Mouse (Mus musculus): ENCODE measurements around the gene Ccdc106.

Ccdc106 gene

DNA sequence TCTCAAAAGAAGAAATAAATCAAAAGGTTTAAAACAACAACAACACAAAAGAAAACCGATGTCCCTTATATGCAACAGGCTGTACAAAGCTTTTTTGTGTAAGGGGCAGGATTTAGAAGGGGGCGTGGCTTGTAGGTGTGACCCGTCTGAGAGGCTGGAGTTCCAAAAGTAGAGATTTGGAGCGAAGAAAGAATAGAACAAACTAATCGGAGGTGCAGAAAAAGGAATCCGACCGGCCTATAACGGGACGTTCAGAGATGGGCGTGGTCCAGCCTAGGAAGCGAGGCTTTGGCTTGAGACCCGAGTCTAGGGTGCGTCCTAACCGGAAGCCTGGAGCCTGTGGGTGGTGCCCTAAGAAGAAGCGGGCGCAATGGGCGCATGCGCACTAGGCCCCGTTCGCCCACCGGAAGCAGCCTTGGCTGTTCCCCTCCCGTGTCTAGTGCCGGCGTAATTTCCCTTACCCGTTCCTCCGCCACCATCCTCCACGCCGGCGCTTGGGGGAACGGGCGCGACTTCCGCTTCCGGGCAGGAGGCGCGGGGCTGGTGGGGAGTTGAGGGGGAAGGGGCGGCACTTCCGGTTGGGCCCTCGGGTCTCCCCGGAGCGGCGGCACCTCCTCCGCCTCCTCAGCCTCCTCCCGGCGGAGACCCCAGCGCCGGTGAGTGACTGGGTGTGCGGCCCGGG lies at the start of gene Ccdc106, which contains the start of gene Zfp865:
Gene Ccdc106, plus strand, starts transcription at position 554 of the 682 bp plus-strand sequence.
Gene Zfp865, plus strand, starts transcription at position 377 of the 682 bp plus-strand sequence.
- peak; percentile 39; the same call in 1 of the 2 replicates for TF ChIP-seq GATA4 (IDR thresholded peaks at IDR 0.05; ENCODE audit: insufficient replicate concordance, low read length)

DNA sequence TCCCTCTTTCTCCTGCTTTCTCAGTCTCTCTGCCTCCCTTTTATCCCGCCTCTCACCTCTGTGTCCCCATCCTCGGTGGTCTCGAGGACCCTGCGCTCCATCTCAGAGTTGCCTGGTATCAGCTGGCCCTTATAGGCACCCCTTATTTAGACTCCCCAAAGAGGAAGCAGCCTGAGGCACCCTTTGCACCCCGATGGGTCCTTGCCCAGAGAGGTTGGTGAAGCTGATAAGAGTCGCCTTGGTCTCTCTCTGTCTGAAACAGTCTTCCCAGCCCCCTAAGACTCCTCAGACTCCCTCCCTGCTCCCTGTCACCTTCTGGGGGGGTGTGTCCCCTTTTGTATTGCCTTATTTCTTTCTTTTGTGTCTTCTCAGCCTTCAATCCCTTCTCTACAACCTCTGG lies 49.3 kb upstream of the Ccdc106 start, which contains the start of gene Sbk3:
Gene Sbk3, minus strand, starts transcription at position 101 of the 400 bp plus-strand sequence.
- TF ChIP-seq GATA4 (IDR thresholded peaks at IDR 0.05; ENCODE audit: insufficient replicate concordance, low read length), result no peak

DNA sequence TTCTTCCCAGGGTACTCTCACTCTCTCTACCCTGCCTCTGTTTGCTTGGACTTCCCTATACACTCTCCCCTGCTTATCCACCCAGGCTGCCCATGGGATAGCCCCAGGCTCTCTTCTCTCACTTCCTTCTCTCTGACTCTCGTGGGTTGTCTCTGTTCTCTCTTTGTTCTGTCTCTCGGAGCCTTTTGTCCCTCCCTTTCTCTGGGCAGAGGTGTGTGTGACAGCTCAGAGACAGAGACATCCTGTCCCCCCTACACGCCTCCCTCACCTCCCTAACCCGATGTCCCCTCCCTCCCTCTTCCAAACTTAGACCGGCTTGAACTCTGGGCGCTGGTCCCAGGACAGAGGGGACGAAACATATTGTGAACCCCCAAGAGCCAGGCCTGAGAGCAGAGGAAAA lies 48.6 kb upstream of the Ccdc106 start:
- no peak for TF ChIP-seq GATA4 (IDR thresholded peaks at IDR 0.05; ENCODE audit: insufficient replicate concordance, low read length)

DNA sequence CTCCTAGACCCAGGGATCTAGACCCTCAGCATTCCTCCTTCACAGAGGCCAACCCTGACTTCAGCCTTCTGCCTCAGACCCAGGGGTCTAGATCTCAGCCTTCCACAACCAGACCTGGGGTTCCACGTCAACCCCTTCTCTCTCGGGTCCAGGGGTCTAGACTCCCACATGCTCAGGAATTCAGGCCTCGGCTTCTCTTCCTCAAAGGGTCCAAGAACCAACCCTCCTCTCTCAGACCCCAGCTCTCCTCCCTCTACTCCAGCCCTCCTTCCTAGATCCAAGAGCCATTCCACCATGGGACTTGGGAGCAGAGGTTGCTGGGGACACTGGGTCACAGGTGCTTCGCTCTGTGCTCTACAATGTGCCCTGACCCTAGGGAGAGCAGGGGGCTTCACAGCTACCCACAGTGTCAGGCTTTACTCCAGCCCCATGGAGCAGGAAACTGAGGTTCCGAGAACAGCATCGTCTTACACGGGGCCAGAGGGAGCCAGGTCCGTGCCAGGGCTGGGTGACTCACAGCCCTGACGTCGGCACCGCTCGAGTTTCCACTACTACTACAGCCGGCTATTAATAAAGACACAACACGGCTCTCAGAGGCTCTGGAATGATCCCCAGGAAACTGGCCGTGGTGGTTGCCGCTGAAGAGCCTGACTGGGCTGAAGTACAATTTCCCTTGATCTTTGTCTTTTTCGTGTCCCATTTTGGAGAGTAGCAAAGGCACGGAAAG lies 47.9 kb upstream of the Ccdc106 start:
- TF ChIP-seq GATA4 (IDR thresholded peaks at IDR 0.05; ENCODE audit: insufficient replicate concordance, low read length), result no peak

DNA sequence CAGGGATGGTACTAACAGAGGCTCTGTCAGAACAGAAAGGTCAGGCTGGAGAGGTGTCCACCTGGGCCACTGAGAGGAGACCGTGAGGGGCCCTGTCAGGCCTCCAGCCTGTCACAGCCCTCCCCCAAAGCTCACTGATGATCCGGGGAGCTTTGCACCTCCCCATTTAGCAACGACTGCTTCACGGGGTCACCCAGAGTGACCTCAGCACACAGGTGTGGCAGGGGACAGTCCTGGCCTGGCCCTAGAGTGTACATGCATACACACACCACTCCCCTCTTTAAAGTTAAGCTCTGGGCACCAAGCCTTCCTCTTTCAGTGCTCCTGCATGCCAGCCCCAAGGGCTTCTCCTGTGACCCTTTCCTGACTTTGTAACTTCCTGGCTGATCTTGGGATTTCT lies 44.9 kb upstream of the Ccdc106 start:
- no peak for TF ChIP-seq GATA4 (IDR thresholded peaks at IDR 0.05; ENCODE audit: insufficient replicate concordance, low read length)

DNA sequence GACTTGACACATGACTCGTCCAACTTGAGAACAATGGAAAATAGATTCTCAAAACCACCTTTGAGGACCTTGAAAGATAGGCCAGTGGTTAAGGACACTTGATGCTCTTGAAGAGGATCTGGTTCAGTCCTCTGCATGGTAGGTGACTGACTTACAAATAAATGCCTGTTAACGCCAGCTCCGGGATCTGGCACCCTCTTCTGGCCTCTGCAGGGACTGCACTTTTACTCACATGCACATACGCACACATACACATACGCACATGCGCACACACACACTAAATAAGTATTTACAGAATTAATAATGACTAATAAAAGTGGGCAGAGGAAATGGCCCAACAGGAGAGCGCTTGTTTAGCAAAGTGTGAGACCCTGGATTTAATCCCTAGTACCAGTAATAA lies 43.5 kb upstream of the Ccdc106 start:
- no peak for TF ChIP-seq GATA4 (IDR thresholded peaks at IDR 0.05; ENCODE audit: insufficient replicate concordance, low read length)

DNA sequence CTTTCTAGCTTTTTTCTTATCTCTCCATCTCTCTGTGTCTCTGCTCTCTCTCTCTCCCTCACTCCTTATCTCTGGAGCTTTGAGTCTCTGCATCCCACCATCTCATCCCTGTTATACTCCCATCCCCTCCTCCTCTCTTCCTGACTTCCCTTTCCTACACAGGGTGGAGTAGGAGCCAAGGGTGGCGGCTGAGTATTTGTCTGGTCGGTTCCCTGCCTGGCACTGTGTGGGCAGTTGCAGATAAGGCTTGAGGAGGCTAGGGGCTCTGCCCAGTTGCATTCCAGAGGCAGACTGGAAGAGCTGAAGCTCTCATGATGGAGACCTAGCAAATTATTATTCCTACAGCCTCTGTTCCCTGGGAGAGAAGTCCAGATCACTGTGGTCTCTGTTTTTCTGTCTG lies 32.1 kb upstream of the Ccdc106 start:
- TF ChIP-seq GATA4 (IDR thresholded peaks at IDR 0.05; ENCODE audit: insufficient replicate concordance, low read length), result no peak

DNA sequence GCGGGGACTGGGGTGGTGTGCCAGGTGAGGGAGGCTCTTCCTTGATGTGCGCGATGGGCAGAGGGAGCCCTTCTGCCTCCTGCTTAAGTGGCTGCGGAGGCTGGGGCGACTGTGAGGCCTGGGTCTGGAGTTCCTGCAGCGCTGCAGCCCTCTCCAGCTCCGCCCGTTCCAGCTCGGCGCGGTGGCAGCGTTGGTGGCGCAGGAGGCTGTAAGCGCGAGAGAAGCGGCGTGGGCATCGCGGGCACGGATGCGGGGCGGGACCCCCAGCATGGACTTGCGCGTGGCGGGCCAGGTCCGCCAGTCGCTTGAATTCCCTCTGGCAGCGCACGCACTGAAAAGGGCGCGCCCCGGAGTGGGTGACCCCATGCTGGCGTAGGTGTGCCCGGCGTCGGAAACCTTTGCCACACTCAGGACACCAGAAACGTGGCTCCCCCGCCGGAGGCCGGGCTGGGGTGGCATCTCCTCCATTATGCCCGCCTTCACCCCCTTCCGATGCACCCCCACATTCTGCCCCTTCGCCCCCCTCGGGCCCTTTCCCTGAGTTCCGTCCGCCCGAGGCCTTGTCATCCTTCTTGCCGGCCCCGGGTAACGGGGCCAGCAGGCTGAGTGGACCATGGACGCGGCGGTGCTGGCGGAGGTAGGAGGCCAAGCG lies 26.9 kb upstream of the Ccdc106 start:
- TF ChIP-seq GATA4 (IDR thresholded peaks at IDR 0.05; ENCODE audit: insufficient replicate concordance, low read length), result no peak

DNA sequence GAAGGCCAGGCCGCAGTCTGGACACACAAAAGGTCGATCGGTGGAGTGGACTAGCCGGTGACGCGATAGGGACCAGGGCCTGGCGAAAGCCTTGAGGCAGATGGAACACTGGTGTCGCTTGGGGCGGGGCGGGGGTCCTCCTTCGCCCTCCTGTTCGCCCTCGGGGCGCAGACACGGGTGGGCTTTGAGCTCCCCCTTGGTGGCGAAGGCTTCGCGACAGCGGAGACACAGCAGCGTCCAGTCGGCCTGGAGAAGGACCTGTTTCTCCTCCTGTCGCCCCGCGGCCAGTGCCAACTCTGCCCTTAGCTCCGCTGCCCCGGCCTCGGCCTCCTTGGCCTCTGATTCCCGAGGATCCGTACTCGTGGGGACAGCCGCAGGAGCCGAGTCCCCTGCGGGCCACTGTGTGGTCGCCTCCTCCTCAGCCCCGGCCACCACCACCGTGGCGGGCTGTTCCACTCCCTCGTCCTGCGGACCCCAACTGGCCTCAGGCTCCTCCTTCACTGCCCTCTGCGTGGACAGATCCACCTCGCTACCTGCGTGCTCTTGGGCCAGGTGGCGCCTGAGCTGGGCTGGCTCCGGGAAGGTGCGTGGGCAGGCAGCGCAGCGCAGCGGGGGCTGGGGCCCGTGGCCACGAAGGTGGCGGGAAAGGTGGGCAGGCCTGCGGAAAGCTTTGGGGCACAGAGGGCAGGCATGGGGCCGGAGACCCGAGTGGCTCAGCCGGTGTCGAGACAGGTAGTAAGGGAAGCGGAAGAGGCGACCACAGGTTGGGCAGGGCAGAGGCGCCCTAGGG lies 26.2 kb upstream of the Ccdc106 start:
- TF ChIP-seq GATA4 (IDR thresholded peaks at IDR 0.05; ENCODE audit: insufficient replicate concordance, low read length), result no peak

DNA sequence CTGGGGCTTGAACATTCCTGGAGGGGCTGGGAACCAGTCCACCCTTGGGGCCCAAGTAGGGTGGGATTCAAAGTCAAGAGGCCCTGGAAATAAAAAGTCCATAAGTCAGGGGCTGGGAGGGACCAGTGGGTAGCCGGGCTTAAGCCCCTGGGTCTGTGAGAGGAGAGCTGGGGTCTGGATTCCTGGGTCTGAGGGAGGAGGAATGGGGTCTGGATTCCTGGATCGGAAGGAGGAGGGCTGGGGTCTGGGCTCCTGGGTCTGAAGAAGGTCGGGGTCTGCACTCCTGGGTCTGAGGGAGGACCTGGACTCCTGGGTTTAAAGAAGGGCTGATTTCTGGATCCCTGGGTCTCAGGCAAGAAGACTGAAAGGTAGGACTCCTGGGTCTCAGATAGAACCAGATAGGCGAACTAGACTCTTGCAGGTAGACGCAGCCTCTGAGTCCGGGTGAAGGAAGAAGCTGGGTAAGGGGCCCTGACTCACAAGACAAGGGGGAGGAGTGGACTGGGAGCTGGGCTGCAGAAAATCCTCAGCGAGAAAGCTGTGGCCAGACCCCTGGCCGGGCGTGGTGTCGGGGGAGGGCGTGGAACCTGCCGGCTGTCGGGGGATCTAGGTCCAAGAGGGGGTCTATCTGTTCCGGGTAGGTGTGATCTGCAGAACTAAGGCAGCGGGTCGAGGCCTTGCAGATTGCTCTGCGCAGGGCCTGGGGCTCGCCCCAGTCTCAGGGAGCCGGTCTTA lies 24.9 kb upstream of the Ccdc106 start:
- no peak for TF ChIP-seq GATA4 (IDR thresholded peaks at IDR 0.05; ENCODE audit: insufficient replicate concordance, low read length)

DNA sequence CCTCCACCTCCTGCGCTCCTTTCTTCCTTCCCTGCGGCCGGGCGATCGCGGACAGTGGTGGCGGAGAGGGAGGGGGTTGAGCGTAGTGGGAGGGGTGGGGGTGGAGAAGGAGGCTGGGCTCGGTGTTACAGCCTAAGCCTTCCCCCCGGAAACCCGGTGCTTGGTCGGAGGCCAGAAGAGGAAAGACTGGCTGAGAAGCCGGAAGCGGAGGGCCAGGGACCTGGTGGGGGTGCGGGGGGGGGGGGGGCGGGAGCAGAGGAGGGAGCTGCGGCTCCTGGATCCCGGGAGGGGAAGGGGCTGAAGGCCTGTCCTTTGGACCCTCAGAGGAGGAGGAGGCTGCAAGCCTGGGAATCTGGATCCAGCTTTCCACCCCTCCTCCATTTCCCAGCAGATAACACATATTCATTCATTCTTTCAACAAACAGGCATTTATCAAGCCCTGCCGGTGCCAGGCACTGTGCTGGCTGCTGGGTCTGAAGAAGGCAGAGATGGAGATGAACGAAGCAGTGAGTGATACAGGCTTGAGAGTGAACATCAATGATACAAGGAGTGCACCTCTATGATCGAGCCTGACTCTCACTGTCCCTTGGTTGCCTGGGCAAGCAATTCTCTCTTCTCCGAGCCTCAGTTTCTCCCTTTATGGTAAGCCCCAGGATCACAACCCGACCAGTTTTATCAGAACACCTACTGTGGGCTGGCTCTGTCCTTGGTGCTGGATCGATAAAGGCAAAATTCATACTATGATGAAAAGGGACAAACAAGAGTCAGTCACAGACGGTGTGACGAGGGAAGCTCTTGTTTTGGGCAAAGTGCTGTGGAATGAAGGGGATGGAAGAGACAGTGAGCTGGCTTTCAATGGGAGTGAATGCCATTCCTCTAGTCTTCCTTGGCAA lies 24.1 kb upstream of the Ccdc106 start, which contains the start of gene Zfp579:
Gene Zfp579, minus strand, starts transcription at position 156 of the 893 bp plus-strand sequence.
- no peak for TF ChIP-seq GATA4 (IDR thresholded peaks at IDR 0.05; ENCODE audit: insufficient replicate concordance, low read length)

DNA sequence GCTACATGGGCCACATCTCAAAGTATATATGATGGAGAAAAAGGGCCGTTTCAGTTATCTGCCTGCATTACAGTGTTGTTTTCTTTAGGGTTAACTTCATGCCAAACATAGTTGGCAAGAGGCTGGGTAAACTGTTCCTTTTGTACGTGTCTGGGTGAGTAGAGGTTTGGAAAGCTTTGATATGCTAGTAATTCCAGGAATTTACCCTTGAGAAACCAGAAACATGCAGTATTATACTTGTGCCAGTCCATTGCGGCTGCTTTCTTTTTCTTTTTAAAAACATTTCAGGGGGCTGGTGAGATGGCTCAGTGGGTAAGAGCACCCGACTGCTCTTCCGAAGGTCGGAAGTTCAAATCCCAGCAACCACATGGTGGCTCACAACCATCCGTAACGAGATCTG lies 23.4 kb upstream of the Ccdc106 start:
- no peak for TF ChIP-seq GATA4 (IDR thresholded peaks at IDR 0.05; ENCODE audit: insufficient replicate concordance, low read length)

DNA sequence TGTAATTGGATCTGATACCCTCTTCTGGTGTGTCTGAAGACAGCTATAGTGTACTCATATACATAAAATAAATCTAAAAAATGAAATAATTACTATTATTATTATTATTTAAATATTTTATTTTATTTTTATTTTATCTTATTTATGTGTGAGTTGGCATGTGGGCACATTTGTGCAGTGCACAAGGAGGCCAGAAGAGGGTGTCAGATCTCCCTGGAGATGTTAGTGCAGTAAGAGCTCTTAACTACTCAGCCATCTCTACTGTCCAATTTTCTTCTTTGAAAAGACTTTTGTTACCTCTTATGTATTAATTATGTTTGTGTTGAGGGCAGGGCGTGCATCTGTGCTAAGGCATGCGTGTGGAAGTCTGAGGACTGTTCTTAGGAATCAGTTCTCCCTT lies 20.5 kb upstream of the Ccdc106 start:
- TF ChIP-seq GATA4 (IDR thresholded peaks at IDR 0.05; ENCODE audit: insufficient replicate concordance, low read length), result no peak

Measured in liver, adult (tissue).